Mouse (Mus musculus) adrenal gland, postnatal 14 days (tissue): ENCODE data around the gene Auts2. TPM values are rescaled to one million over a fixed set of nuclear protein-coding genes. Genes with fewer than 3 reads are reported as not detected.
A peak's percentile ranks its signal among the peaks of the same experiment; 100 is the strongest.

Source experiments
- DNase-seq: peaks from one replicate; pipeline ENCODE4 v3.0.0; 2021; ENCODE audit warnings: mixed read lengths
- total RNA-seq: library from RNA; stranded (reverse); gene quantifications from 2 replicates; pipeline ENCODE4 v1.2.3, GENCODE M21; 2021

Gene Auts2
- total RNA-seq, 1 experiment from 2014 or later: 38.2 TPM

DNA sequence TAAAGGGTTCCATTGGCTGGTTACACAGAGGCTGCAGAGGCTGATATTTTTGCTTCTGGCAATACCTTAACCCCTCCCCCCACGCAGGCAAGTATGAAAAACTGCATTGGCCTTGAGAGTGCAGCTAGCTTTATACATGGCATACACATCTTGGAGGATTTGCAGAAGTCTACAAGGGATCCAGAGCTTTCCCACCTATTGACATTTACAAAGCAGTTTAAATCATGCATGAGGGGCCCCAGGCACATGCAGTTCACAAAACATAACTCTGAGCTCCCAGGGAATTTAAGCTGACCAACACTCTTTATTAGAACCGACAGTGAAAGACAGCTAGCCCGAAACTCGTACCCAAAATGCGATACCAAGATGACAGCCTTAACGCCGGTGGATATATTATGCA is 888.9 kb downstream of the Auts2 start:
- DNase-seq: no peak

DNA sequence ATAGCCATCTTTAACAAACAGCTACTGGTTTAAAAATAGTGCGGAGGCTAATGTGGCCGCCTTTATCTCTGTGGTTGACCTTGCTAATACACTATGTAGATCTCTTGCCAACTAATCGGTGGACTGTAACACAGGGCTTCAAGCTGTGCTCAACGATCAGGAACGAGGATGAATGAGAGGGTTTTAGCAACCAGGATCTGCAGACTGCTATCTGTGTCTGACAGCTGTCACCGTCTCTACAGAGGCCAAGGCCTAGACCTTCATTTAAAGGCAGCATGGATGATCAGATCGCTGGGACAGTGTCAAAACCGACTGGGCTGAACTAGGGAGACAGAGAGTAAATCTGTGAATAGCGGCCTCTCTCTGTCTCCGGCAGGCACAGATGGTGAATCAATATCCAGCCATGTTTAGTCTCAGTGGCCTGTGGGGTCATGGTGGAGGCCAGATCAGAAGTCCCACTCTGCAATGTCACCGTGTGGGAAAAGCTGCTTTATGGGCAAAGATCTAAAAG is 892.7 kb downstream of the Auts2 start:
- DNase-seq: peak; percentile 12

DNA sequence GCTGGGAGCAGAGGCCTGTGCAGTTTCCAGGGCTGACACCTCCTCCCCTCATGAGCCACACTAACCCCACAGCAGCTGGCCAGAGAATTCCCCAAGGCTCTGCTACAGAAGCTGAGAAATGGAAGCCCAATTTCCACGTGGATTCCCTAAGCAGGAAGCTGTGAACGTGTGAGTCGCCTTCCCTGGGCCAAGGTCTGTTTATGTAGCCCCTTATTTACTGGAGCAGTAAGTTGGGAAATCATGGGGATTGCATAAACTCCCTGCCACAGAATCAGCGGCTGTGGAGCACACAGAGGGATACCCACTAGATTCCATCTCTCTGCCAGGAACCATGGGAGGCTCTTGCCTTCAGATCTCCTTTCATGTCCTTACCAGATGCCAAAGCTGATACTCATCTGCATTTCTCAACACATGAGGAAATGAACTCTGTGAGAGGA is 895.4 kb downstream of the Auts2 start:
- DNase-seq: peak; percentile 37

GRCm38 (mm10) chr5:131647104-131647682 is 896.0 kb downstream of the Auts2 start:
- DNase-seq: peak; percentile 21

- DNase-seq: no peak
These were observed 896.9 kb downstream of the Auts2 start for GRCm38 (mm10) chr5:131646192-131646775.

- no peak for DNase-seq
These were observed 897.6 kb downstream of the Auts2 start for GRCm38 (mm10) chr5:131645341-131646191.

GRCm38 (mm10) chr5:131644331-131644730 is 898.8 kb downstream of the Auts2 start:
- DNase-seq: no peak

GRCm38 (mm10) chr5:131643176-131644174 is 899.7 kb downstream of the Auts2 start:
- DNase-seq: no peak

GRCm38 (mm10) chr5:131642752-131643151 is 900.4 kb downstream of the Auts2 start:
- DNase-seq: no peak

DNA sequence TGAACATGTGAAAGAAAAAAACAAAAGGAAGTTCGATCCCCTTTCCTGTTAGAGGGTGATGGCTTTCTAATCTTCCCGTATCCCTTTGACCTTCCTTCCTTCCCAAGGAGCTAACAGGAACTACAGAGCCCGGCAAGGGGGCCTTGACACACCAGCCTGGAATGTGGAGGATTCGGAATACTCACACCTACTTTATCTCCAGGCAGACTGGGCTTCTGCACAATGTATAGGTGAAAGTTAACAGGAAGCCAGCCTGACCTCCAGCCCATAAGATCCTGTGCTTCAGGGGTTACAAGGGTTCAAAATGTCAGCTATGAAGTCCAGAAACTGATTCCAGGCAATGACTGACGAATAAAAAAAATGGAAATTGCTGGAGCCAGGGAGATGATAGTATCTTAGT is 906.7 kb downstream of the Auts2 start:
- DNase-seq: no peak

- no peak for DNase-seq
These were observed 908.4 kb downstream of the Auts2 start for GRCm38 (mm10) chr5:131634731-131635130.

DNA sequence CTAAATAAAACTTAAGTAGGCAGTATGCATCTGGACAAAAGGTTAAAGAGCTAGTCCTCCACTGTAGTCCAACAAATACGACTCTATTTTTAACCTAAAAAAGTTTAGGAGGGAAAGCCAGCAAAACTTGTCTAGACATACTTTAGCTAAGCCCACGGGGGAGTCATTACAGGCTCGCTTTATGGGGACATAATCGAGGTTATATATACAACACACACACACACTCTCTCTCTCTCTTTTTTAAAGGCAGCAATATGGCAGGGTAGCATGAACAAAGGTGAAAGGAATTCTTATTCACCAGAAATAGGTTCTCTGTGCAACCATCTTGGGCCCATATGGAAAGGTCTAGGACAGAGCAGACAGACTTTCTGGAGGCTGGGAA is 911.2 kb downstream of the Auts2 start:
- DNase-seq: no peak

DNA sequence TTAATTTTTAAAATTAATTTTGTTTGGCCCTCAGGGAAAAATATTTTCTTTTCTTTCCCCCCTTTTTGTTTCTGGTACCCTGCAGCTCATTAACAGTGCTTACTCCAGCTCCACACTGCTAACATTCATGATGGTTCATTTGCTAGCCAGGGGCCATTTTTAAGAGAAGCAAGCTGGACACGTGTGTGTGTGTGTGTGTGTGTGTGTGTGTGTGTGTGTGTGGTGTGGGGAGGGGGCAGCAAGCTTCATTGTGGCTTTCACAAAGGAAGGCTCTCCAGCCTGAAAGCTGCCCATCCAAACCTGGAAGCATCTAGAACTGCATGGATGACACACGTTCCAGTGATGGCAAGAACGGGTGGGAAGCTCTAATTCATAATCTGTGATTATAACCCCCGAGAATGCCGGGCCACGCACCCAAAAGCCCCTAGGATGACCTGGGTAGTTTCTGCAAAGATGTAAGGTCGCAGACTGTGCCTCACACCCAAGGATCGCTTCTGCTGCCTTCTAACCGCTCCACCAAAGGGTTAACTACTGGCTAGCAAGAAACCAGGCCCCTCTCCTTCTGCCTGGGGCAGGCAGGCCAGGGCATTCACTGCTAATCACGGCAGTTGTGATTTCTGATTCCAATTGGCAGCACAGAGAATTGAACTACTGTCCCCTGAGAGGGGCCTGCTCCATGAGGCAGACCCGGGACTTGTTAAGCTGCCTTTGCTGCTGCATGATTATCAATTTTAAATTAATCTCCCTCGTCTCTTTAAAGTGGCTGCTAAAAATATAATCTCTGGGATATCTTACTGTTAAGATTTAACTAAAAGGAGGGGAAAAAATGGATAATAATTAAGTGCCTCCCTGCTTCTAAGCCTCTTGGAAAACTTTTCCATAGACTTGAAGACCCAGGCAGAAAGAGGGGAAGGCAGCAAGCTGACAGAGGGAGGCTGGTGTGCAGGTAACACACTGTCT is 911.8 kb downstream of the Auts2 start:
- no peak for DNase-seq

GRCm38 (mm10) chr5:131630577-131630976 is 912.6 kb downstream of the Auts2 start:
- DNase-seq: no peak

- peak; percentile 57 for DNase-seq
These were observed 926.8 kb downstream of the Auts2 start for GRCm38 (mm10) chr5:131616113-131616876.

DNA sequence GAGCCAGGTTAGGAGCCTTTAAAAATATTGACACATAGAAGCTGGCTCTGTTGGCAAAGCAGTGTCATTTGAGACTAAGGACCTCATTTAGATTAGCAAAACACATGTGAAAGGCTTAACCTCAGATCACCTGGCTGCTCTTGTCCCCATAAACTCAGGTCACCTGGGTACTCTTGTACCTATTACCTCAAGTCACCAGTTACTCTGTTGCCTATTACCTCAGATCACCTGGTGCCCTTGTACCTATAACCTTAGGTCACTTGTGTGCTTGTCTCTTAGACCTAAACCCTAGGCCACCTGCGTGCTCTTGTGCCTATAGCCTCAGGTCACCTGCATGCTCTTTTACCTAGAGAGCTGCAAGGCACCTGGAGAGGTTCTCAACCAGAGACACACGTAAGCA is 928.9 kb downstream of the Auts2 start:
- DNase-seq: no peak

DNA sequence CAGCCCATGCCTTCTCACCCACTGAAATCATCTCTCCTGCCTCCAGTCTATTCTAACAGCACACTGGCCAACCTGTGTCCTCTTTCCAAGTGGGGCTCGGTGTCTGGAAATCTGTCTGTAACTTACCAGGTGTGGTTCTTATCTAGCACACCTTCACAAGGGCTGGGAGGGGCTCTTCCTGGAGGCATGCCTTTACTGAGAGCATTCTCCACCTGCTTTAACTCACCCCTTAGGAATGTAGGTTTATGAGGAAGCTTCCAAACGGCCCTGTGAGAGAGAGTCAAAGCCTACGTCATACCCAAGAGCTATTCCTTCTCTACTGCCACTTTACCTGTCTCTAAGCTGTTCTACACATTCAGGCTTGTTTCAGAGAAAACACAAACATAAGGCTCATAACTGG is 929.8 kb downstream of the Auts2 start:
- no peak for DNase-seq

DNA sequence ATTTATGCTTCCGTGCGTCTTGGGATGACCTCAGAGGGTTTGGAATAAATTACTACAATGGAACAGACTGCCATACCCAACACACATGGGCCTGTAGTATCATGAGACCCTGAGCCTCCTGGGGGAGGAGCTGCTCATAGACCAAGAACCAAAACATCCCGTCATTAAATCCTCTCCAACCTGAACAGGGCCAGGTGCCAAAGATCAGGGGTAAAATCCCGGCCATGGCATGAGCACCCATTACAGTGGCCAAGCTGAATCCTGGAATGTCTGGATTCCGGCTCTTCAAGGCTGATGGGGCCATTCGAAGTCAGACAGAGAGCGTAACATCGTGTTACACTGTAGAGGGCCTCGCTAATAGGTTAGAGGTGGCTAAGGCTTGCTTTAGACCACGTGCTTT is 932.4 kb downstream of the Auts2 start:
- DNase-seq: no peak

- no peak for DNase-seq
These were observed 936.4 kb downstream of the Auts2 start for GRCm38 (mm10) chr5:131606786-131607185.
